ENCODE assay signal across 8 mouse cellular contexts in the genomic region with DNA sequence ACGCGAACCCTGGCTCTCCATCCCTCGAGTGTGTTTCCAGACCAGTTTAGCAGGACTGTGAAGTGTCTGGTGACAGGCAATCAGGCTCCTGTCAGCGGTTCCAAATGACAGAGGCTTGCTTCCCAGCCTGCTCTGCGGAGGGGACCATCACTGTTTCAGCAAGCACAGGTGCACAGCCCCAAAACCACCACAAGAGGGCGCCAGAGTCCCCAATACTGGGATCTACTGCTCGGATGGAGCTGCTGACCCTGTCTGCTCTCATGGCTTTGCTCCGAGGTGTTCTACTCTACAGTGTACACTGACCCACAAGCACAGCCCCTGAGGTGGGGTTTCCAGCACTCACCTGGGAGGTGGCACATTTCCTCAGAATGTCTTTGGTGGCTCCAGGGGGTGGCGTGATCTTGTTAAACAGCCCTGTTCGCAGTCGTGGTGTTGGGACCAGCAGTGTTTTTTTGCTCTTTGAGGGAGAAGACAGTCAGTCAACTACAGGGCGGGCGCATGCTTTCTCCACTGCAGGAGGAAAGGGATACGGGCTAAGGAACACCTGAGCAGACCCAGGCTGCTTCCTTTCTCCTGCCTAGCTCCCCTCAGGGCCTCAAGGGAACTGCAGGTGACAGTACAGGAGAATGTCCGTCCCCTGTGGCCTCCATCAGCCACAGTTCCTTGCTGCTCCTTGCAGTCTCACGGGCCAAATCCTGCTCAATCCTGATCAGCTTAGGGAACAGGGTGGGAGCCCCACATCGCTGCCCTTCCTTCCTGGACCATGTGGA. TPM values are rescaled to one million over a fixed set of nuclear protein-coding genes. Genes with fewer than 3 reads are reported as not detected.
A peak's percentile ranks its signal among the peaks of the same experiment; 100 is the strongest.
DNase-seq lines count a peak whose midpoint lies in the region; ATAC-seq lines count a peak whose summit lies in the region.

No protein-coding gene starts in this region.

- H3K36me3 ChIP-seq in kidney, embryonic 15.5 days = peaks cover 68% of the 10 kb centered on the region
- peaks cover 31% of the 10 kb centered on the region; the same call in 1 of the 2 replicates for H3K36me3 ChIP-seq in liver, embryonic 11.5 days (ENCODE audit: control insufficient read depth, insufficient read depth, low read length)

- DNase-seq in CD4-positive helper T cell, adult 2 months (ENCODE audit: low read depth, low spot score) = peak; percentile 65
- peak; percentile 81 for DNase-seq in adrenal gland, adult 18-20 months (ENCODE audit: low spot score in 2 of 2)
- peak; percentile 93 for DNase-seq in embryo, embryonic 10.5 days (ENCODE audit: low spot score)
- DNase-seq in liver, embryonic 11.5 days (ENCODE audit: low spot score) = peak; percentile 81
- peak; percentile 53 for DNase-seq in retina, adult 2 months (ENCODE audit: low read depth, low spot score)
- DNase-seq in thymus, postnatal 36 days = peak; percentile 63 to 71

- no peaks in the 10 kb centered on the region for H3K9me3 ChIP-seq in kidney, embryonic 15.5 days (replicated peaks)
- H3K9me3 ChIP-seq in liver, embryonic 11.5 days (ENCODE audit: control insufficient read depth, low read length) = no peaks in the 10 kb centered on the region

- no peak overlapping the region for H3K4me2 ChIP-seq in kidney, embryonic 15.5 days
- H3K4me2 ChIP-seq in liver, embryonic 11.5 days = no peak overlapping the region

- peaks cover 19% of the 10 kb centered on the region for H3K4me1 ChIP-seq in kidney, embryonic 15.5 days
- H3K4me1 ChIP-seq in liver, embryonic 11.5 days (replicated peaks; ENCODE audit: control insufficient read depth, insufficient read depth, low read length) = peaks cover 11% of the 10 kb centered on the region

- H3K9ac ChIP-seq in kidney, embryonic 15.5 days = no peak overlapping the region
- H3K9ac ChIP-seq in liver, embryonic 11.5 days (ENCODE audit: low read depth, low read length) = no peak overlapping the region

- H3K27ac ChIP-seq in kidney, embryonic 15.5 days = no peak overlapping the region
- H3K27ac ChIP-seq in liver, embryonic 11.5 days (ENCODE audit: low read depth, low read length) = no peak overlapping the region

- H3K4me3 ChIP-seq in kidney, embryonic 15.5 days (replicated peaks) = no peak overlapping the region
- no peak overlapping the region for H3K4me3 ChIP-seq in liver, embryonic 11.5 days (ENCODE audit: low read depth, low read length)

- ATAC-seq in granulocyte monocyte progenitor cell, adult 5-6 weeks (replicated peaks; ENCODE audit: poor library complexity, severe bottlenecking) = peak; percentile 55
- ATAC-seq in kidney, embryonic 15.5 days (replicated peaks; ENCODE audit: low FRiP score) = 0 out of 2 replicates have a peak, but pooled peaks have one; percentile 20
- ATAC-seq in liver, embryonic 11.5 days (replicated peaks; ENCODE audit: low FRiP score) = no peak

- 50% methylated on average over 17 of the region's 17 CpGs for WGBS in kidney, embryonic 15.5 days
- WGBS in liver, embryonic 11.5 days = 50% methylated on average over 17 of the region's 17 CpGs

- no peaks in the 10 kb centered on the region for H3K27me3 ChIP-seq in kidney, embryonic 15.5 days
- H3K27me3 ChIP-seq in liver, embryonic 11.5 days (replicated peaks; ENCODE audit: control insufficient read depth, insufficient read depth, low read length) = no peaks in the 10 kb centered on the region

RNA-seq across cellular contexts. Expression of a gene that starts 4.0 kb away (rescaled TPM):
- total RNA-seq in adrenal gland, adult 18-20 months (2021) = 10 to 100 TPM; 28.4 to 30.6 TPM
- 38.9 and 45.1 TPM in 2 replicates for total RNA-seq in granulocyte monocyte progenitor cell, adult 5-6 weeks (2014; fragmentation: Nextera tagmentation)
- total RNA-seq in granulocyte monocyte progenitor cell, adult 5-6 weeks (2017) = 14.9 and 16.4 TPM in 2 replicates
- 65.5 and 67.1 TPM in 2 replicates for polyA plus RNA-seq in kidney, embryonic 15.5 days (2015; fragmentation: Nextera tagmentation; extraction: Ambion mirVana)
- 48.1 and 50.6 TPM in 2 replicates for polyA plus RNA-seq in liver, embryonic 11.5 days (2014; fragmentation: Nextera tagmentation; extraction: Ambion mirVana)

RNA-seq across cellular contexts. Expression of a gene that starts 11.7 kb away (rescaled TPM):
- 1 to 10 TPM; 2.8 to 4.1 TPM for total RNA-seq in adrenal gland, adult 18-20 months (2021)
- total RNA-seq in granulocyte monocyte progenitor cell, adult 5-6 weeks (2014; fragmentation: Nextera tagmentation) = not detected in 2 replicates
- total RNA-seq in granulocyte monocyte progenitor cell, adult 5-6 weeks (2017) = not detected in 2 replicates
- polyA plus RNA-seq in kidney, embryonic 15.5 days (2015; fragmentation: Nextera tagmentation; extraction: Ambion mirVana) = 40.8 and 42.3 TPM in 2 replicates
- 2.6 and 3.4 TPM in 2 replicates for polyA plus RNA-seq in liver, embryonic 11.5 days (2014; fragmentation: Nextera tagmentation; extraction: Ambion mirVana)

RNA-seq across cellular contexts. Expression of a gene that starts 20.0 kb away (rescaled TPM):
- total RNA-seq in adrenal gland, adult 18-20 months (2021) = under 1 TPM; 0.36 to 0.38 TPM
- total RNA-seq in granulocyte monocyte progenitor cell, adult 5-6 weeks (2014; fragmentation: Nextera tagmentation) = not detected in 2 replicates
- total RNA-seq in granulocyte monocyte progenitor cell, adult 5-6 weeks (2017) = not detected in 2 replicates
- 1.6 and 5.2 TPM in 2 replicates for polyA plus RNA-seq in kidney, embryonic 15.5 days (2015; fragmentation: Nextera tagmentation; extraction: Ambion mirVana)
- 37.6 and 37.8 TPM in 2 replicates for polyA plus RNA-seq in liver, embryonic 11.5 days (2014; fragmentation: Nextera tagmentation; extraction: Ambion mirVana)

RNA-seq across cellular contexts. Expression of a gene that starts 23.5 kb away (rescaled TPM):
- total RNA-seq in adrenal gland, adult 18-20 months (2021) = under 1 TPM; 0.26 to 0.27 TPM
- total RNA-seq in granulocyte monocyte progenitor cell, adult 5-6 weeks (2014; fragmentation: Nextera tagmentation) = not detected in 2 replicates
- total RNA-seq in granulocyte monocyte progenitor cell, adult 5-6 weeks (2017) = not detected in 2 replicates
- polyA plus RNA-seq in kidney, embryonic 15.5 days (2015; fragmentation: Nextera tagmentation; extraction: Ambion mirVana) = 6.7 and 6.9 TPM in 2 replicates
- 0.61 and 0.73 TPM in 2 replicates for polyA plus RNA-seq in liver, embryonic 11.5 days (2014; fragmentation: Nextera tagmentation; extraction: Ambion mirVana)
